Mouse (Mus musculus): ENCODE measurements around the gene Patz1.

Patz1 gene

GRCm38 (mm10) chr11:3331756-3332642, 43.3 kb downstream of the Patz1 start:
- H3K36me3 ChIP-seq (ENCODE audit: control insufficient read depth, insufficient read depth, low read length, poor library complexity, severe bottlenecking) = peaks cover 5% of the 10 kb centered on the region
- H3K27me3 ChIP-seq (ENCODE audit: control insufficient read depth, insufficient read depth, low read length, poor library complexity, severe bottlenecking) = no peaks in the 10 kb centered on the region
- peak; percentile 98 for DNase-seq (ENCODE audit: low read depth, low spot score)

- Histone ChIP-seq H3K36me3 (ENCODE audit: control insufficient read depth, insufficient read depth, low read length, poor library complexity, severe bottlenecking) (peaks cover 5% of the 10 kb centered on the region), H3K27me3 (ENCODE audit: control insufficient read depth, insufficient read depth, low read length, poor library complexity, severe bottlenecking) (no peaks in the 10 kb centered on the region)
- no peak for DNase-seq (ENCODE audit: low read depth, low spot score)
Measured at GRCm38 (mm10) chr11:3333111-3333695, 44.5 kb downstream of the Patz1 start.

- Histone ChIP-seq H3K27me3 (ENCODE audit: control insufficient read depth, insufficient read depth, low read length, poor library complexity, severe bottlenecking) (no peaks in the 10 kb centered on the region), H3K36me3 (ENCODE audit: control insufficient read depth, insufficient read depth, low read length, poor library complexity, severe bottlenecking) (peaks cover 5% of the 10 kb centered on the region)
- no peak for DNase-seq (ENCODE audit: low read depth, low spot score)
Measured at GRCm38 (mm10) chr11:3334141-3334710, 45.6 kb downstream of the Patz1 start.

- Histone ChIP-seq H3K36me3 (ENCODE audit: control insufficient read depth, insufficient read depth, low read length, poor library complexity, severe bottlenecking) (peaks cover 5% of the 10 kb centered on the region), H3K27me3 (ENCODE audit: control insufficient read depth, insufficient read depth, low read length, poor library complexity, severe bottlenecking) (no peaks in the 10 kb centered on the region)
- peak; percentile 46 for DNase-seq (ENCODE audit: low read depth, low spot score)
Measured at GRCm38 (mm10) chr11:3334711-3335316, 46.1 kb downstream of the Patz1 start.

- DNase-seq (ENCODE audit: low read depth, low spot score) = peak; percentile 93
- Histone ChIP-seq H3K36me3 (ENCODE audit: control insufficient read depth, insufficient read depth, low read length, poor library complexity, severe bottlenecking) (peaks cover 5% of the 10 kb centered on the region), H3K27me3 (ENCODE audit: control insufficient read depth, insufficient read depth, low read length, poor library complexity, severe bottlenecking) (no peaks in the 10 kb centered on the region)
Measured at GRCm38 (mm10) chr11:3335651-3336216, 47.1 kb downstream of the Patz1 start.

- DNase-seq (ENCODE audit: low read depth, low spot score) = peak; percentile 20
- Histone ChIP-seq H3K27me3 (ENCODE audit: control insufficient read depth, insufficient read depth, low read length, poor library complexity, severe bottlenecking) (no peaks in the 10 kb centered on the region), H3K36me3 (ENCODE audit: control insufficient read depth, insufficient read depth, low read length, poor library complexity, severe bottlenecking) (peaks cover 7% of the 10 kb centered on the region)
Measured at GRCm38 (mm10) chr11:3336602-3337001, 47.9 kb downstream of the Patz1 start.

- no peak for DNase-seq (ENCODE audit: low read depth, low spot score)
- Histone ChIP-seq H3K36me3 (ENCODE audit: control insufficient read depth, insufficient read depth, low read length, poor library complexity, severe bottlenecking) (peaks cover 8% of the 10 kb centered on the region), H3K27me3 (ENCODE audit: control insufficient read depth, insufficient read depth, low read length, poor library complexity, severe bottlenecking) (no peaks in the 10 kb centered on the region)
Measured at GRCm38 (mm10) chr11:3337173-3337955, 48.7 kb downstream of the Patz1 start.

GRCm38 (mm10) chr11:3337961-3338360, 49.3 kb downstream of the Patz1 start:
- DNase-seq (ENCODE audit: low read depth, low spot score) = no peak
- H3K36me3 ChIP-seq (ENCODE audit: control insufficient read depth, insufficient read depth, low read length, poor library complexity, severe bottlenecking) = peaks cover 8% of the 10 kb centered on the region
- no peaks in the 10 kb centered on the region for H3K27me3 ChIP-seq (ENCODE audit: control insufficient read depth, insufficient read depth, low read length, poor library complexity, severe bottlenecking)

- H3K36me3 ChIP-seq (ENCODE audit: control insufficient read depth, insufficient read depth, low read length, poor library complexity, severe bottlenecking) = peaks cover 19% of the 10 kb centered on the region
- no peak for DNase-seq (ENCODE audit: low read depth, low spot score)
- no peaks in the 10 kb centered on the region for H3K27me3 ChIP-seq (ENCODE audit: control insufficient read depth, insufficient read depth, low read length, poor library complexity, severe bottlenecking)
Measured at GRCm38 (mm10) chr11:3341476-3341875, 52.8 kb downstream of the Patz1 start.

- peaks cover 19% of the 10 kb centered on the region for H3K36me3 ChIP-seq (ENCODE audit: control insufficient read depth, insufficient read depth, low read length, poor library complexity, severe bottlenecking)
- H3K27me3 ChIP-seq (ENCODE audit: control insufficient read depth, insufficient read depth, low read length, poor library complexity, severe bottlenecking) = no peaks in the 10 kb centered on the region
- DNase-seq (ENCODE audit: low read depth, low spot score) = no peak
Measured at GRCm38 (mm10) chr11:3344916-3345315, 56.2 kb downstream of the Patz1 start.

- Histone ChIP-seq H3K27me3 (ENCODE audit: control insufficient read depth, insufficient read depth, low read length, poor library complexity, severe bottlenecking) (no peaks in the 10 kb centered on the region), H3K36me3 (ENCODE audit: control insufficient read depth, insufficient read depth, low read length, poor library complexity, severe bottlenecking) (peaks cover 19% of the 10 kb centered on the region)
- DNase-seq (ENCODE audit: low read depth, low spot score) = no peak
Measured at GRCm38 (mm10) chr11:3346351-3346750, 57.7 kb downstream of the Patz1 start.

GRCm38 (mm10) chr11:3347091-3347834, 58.6 kb downstream of the Patz1 start:
- DNase-seq (ENCODE audit: low read depth, low spot score) = peak; percentile 89
- H3K27me3 ChIP-seq (ENCODE audit: control insufficient read depth, insufficient read depth, low read length, poor library complexity, severe bottlenecking) = no peaks in the 10 kb centered on the region
- peaks cover 15% of the 10 kb centered on the region for H3K36me3 ChIP-seq (ENCODE audit: control insufficient read depth, insufficient read depth, low read length, poor library complexity, severe bottlenecking)

GRCm38 (mm10) chr11:3347835-3348195, 59.1 kb downstream of the Patz1 start:
- DNase-seq (ENCODE audit: low read depth, low spot score) = no peak
- Histone ChIP-seq H3K36me3 (ENCODE audit: control insufficient read depth, insufficient read depth, low read length, poor library complexity, severe bottlenecking) (peaks cover 15% of the 10 kb centered on the region), H3K27me3 (ENCODE audit: control insufficient read depth, insufficient read depth, low read length, poor library complexity, severe bottlenecking) (no peaks in the 10 kb centered on the region)

All from splenic B cell, adult 2 months (primary cell).